Mouse (Mus musculus) embryonic facial prominence, embryonic 15.5 days (tissue): ENCODE measurements at regions not wholly inside any gene's neighbourhood (a gene's known extent, or its start where the extent isn't known, plus 50 kb on each side); places are given as distances from the start of the nearest gene placed in this dataset.

Experiments used
- ATAC-seq: fragments of 200-750 bp; cut with Nextera tagmentation; 2 replicates; pipeline ENCODE4 v1.8.0; 2017; ENCODE audit warnings: low read depth, moderate TSS enrichment; ENCODE audit not compliant: insufficient number of reproducible peaks, low FRiP score, low TSS enrichment
- H3K27ac ChIP-seq: fragments of 300-500 bp; sonication (generic); replicated peaks from 2 replicates; pipeline ENCODE4 v1.5.1; 2015; ENCODE audit warnings: mild to moderate bottlenecking, inconsistent platforms
- H3K27me3 ChIP-seq: fragments of 300-500 bp; sonication (generic); 2 replicates; pipeline ENCODE4 v1.6.1; 2015; ENCODE audit warnings: inconsistent platforms
- H3K36me3 ChIP-seq: fragments of 300-500 bp; sonication (generic); 2 replicates; pipeline ENCODE4 v1.6.1; 2015; ENCODE audit warnings: mild to moderate bottlenecking, inconsistent platforms
- H3K4me1 ChIP-seq: fragments of 300-500 bp; sonication (generic); 2 replicates; pipeline ENCODE4 v1.6.1; 2015; ENCODE audit warnings: inconsistent platforms
- H3K4me2 ChIP-seq: fragments of 300-500 bp; sonication (generic); replicated peaks from 2 replicates; pipeline ENCODE4 v1.6.1; 2015; ENCODE audit warnings: mild to moderate bottlenecking, inconsistent platforms
- H3K4me3 ChIP-seq: fragments of 300-500 bp; sonication (generic); replicated peaks from 2 replicates; pipeline ENCODE4 v1.5.1; 2015; ENCODE audit warnings: mild to moderate bottlenecking, inconsistent platforms
- H3K9ac ChIP-seq: fragments of 300-500 bp; sonication (generic); 2 replicates; pipeline ENCODE4 v1.6.1; 2015; ENCODE audit warnings: inconsistent platforms
- H3K9me3 ChIP-seq: fragments of 300-500 bp; sonication (generic); replicated peaks from 2 replicates; pipeline ENCODE4 v1.6.1; 2016; ENCODE audit warnings: inconsistent platforms
- WGBS: fragments of 180-500 bp; shearing (Covaris S2); methylation state at CpG from one replicate; pipeline ENCODE4 v1.1.7; 2015; 5-methylcytosine and 5-hydroxymethylcytosine counted together

GRCm38 (mm10) chr3:80204821-80205220 is 320.5 kb downstream of the Fam198b start:
- 69% methylated on average over 1 of the region's 1 CpGs for WGBS
- Histone ChIP-seq H3K9me3 (no peaks in the 10 kb centered on the region), H3K4me2 (no peak overlapping the region), H3K4me3 (no peak overlapping the region), H3K36me3 (no peaks in the 10 kb centered on the region), H3K4me1 (no peaks in the 10 kb centered on the region), H3K27me3 (no peaks in the 10 kb centered on the region), H3K27ac (no peak overlapping the region), H3K9ac (no peak overlapping the region)
- no peak for ATAC-seq

- WGBS: 68% methylated on average over 6 of the region's 6 CpGs
- H3K4me2 ChIP-seq: no peak overlapping the region
- H3K9ac ChIP-seq: no peak overlapping the region
- H3K4me3 ChIP-seq: no peak overlapping the region
- H3K9me3 ChIP-seq: no peaks in the 10 kb centered on the region
- H3K27me3 ChIP-seq: no peaks in the 10 kb centered on the region
- H3K27ac ChIP-seq: no peak overlapping the region
- no peaks in the 10 kb centered on the region for H3K36me3 ChIP-seq
- H3K4me1 ChIP-seq: no peaks in the 10 kb centered on the region
- ATAC-seq: no peak
Measured at GRCm38 (mm10) chr3:80205351-80205750, 321.0 kb downstream of the Fam198b start.

- H3K4me2 ChIP-seq: no peak overlapping the region
- H3K36me3 ChIP-seq: no peaks in the 10 kb centered on the region
- no peak overlapping the region for H3K9ac ChIP-seq
- 25% methylated on average over 1 of the region's 1 CpGs for WGBS
- H3K9me3 ChIP-seq: no peaks in the 10 kb centered on the region
- H3K4me3 ChIP-seq: no peak overlapping the region
- H3K27me3 ChIP-seq: no peaks in the 10 kb centered on the region
- ATAC-seq: no peak
- H3K27ac ChIP-seq: no peak overlapping the region
- H3K4me1 ChIP-seq: no peaks in the 10 kb centered on the region
Measured at GRCm38 (mm10) chr3:80207022-80207421, 322.7 kb downstream of the Fam198b start.

GRCm38 (mm10) chr3:80208028-80208427 is 323.7 kb downstream of the Fam198b start:
- H3K9ac ChIP-seq: no peak overlapping the region
- ATAC-seq: no peak
- H3K36me3 ChIP-seq: no peaks in the 10 kb centered on the region
- no peaks in the 10 kb centered on the region for H3K9me3 ChIP-seq
- no peak overlapping the region for H3K27ac ChIP-seq
- H3K27me3 ChIP-seq: no peaks in the 10 kb centered on the region
- H3K4me3 ChIP-seq: no peak overlapping the region
- no peaks in the 10 kb centered on the region for H3K4me1 ChIP-seq
- 80% methylated on average over 2 of the region's 2 CpGs for WGBS
- H3K4me2 ChIP-seq: no peak overlapping the region

- H3K9ac ChIP-seq: no peak overlapping the region
- H3K36me3 ChIP-seq: no peaks in the 10 kb centered on the region
- H3K4me2 ChIP-seq: no peak overlapping the region
- no peak for ATAC-seq
- H3K27me3 ChIP-seq: no peaks in the 10 kb centered on the region
- no peaks in the 10 kb centered on the region for H3K4me1 ChIP-seq
- no peak overlapping the region for H3K4me3 ChIP-seq
- H3K27ac ChIP-seq: no peak overlapping the region
- no peaks in the 10 kb centered on the region for H3K9me3 ChIP-seq
Measured at GRCm38 (mm10) chr3:80209596-80209995, 325.3 kb downstream of the Fam198b start.

GRCm38 (mm10) chr3:80211323-80212109 is 327.2 kb downstream of the Fam198b start:
- Histone ChIP-seq H3K4me2 (no peak overlapping the region), H3K27ac (no peak overlapping the region), H3K4me3 (no peak overlapping the region), H3K9ac (no peak overlapping the region), H3K4me1 (no peaks in the 10 kb centered on the region), H3K36me3 (no peaks in the 10 kb centered on the region), H3K9me3 (no peaks in the 10 kb centered on the region), H3K27me3 (no peaks in the 10 kb centered on the region)
- no peak for ATAC-seq
- 47% methylated on average over 3 of the region's 3 CpGs for WGBS

GRCm38 (mm10) chr3:80248611-80249010 is 364.3 kb downstream of the Fam198b start:
- no peak for ATAC-seq
- Histone ChIP-seq H3K27me3 (no peaks in the 10 kb centered on the region), H3K4me2 (no peak overlapping the region), H3K4me3 (no peak overlapping the region), H3K36me3 (no peaks in the 10 kb centered on the region), H3K4me1 (no peaks in the 10 kb centered on the region), H3K9me3 (no peaks in the 10 kb centered on the region), H3K27ac (no peak overlapping the region), H3K9ac (no peak overlapping the region)
- 28% methylated on average over 5 of the region's 5 CpGs for WGBS

- no peak overlapping the region for H3K27ac ChIP-seq
- WGBS: 67% methylated on average over 3 of the region's 3 CpGs
- H3K27me3 ChIP-seq: no peaks in the 10 kb centered on the region
- no peak overlapping the region for H3K4me3 ChIP-seq
- ATAC-seq: no peak
- H3K4me1 ChIP-seq: no peaks in the 10 kb centered on the region
- no peak overlapping the region for H3K9ac ChIP-seq
- H3K36me3 ChIP-seq: no peaks in the 10 kb centered on the region
- no peak overlapping the region for H3K4me2 ChIP-seq
- no peaks in the 10 kb centered on the region for H3K9me3 ChIP-seq
Measured at GRCm38 (mm10) chr3:80249974-80250373, 365.6 kb downstream of the Fam198b start.

- Histone ChIP-seq H3K9ac (no peak overlapping the region), H3K36me3 (no peaks in the 10 kb centered on the region), H3K27me3 (no peaks in the 10 kb centered on the region), H3K4me3 (no peak overlapping the region), H3K27ac (no peak overlapping the region), H3K9me3 (no peaks in the 10 kb centered on the region), H3K4me2 (no peak overlapping the region), H3K4me1 (no peaks in the 10 kb centered on the region)
- WGBS: 88% methylated on average over 3 of the region's 3 CpGs
- no peak for ATAC-seq
Measured at GRCm38 (mm10) chr3:80255304-80255703, 371.0 kb downstream of the Fam198b start.

- no peak overlapping the region for H3K27ac ChIP-seq
- no peaks in the 10 kb centered on the region for H3K36me3 ChIP-seq
- H3K9ac ChIP-seq: no peak overlapping the region
- H3K9me3 ChIP-seq: no peaks in the 10 kb centered on the region
- ATAC-seq: no peak
- no peak overlapping the region for H3K4me3 ChIP-seq
- H3K4me2 ChIP-seq: no peak overlapping the region
- no peaks in the 10 kb centered on the region for H3K4me1 ChIP-seq
- H3K27me3 ChIP-seq: no peaks in the 10 kb centered on the region
- 54% methylated on average over 3 of the region's 3 CpGs for WGBS
Measured at GRCm38 (mm10) chr3:80256383-80256782, 372.1 kb downstream of the Fam198b start.

GRCm38 (mm10) chr3:80263095-80263494 is 378.8 kb downstream of the Fam198b start:
- WGBS: 66% methylated on average over 2 of the region's 2 CpGs
- no peaks in the 10 kb centered on the region for H3K4me1 ChIP-seq
- no peaks in the 10 kb centered on the region for H3K27me3 ChIP-seq

GRCm38 (mm10) chr3:80284656-80285055 is 400.3 kb downstream of the Fam198b start:
- H3K27me3 ChIP-seq: no peaks in the 10 kb centered on the region
- H3K27ac ChIP-seq: no peak overlapping the region
- H3K4me1 ChIP-seq: no peaks in the 10 kb centered on the region
- WGBS: 56% methylated on average over 1 of the region's 1 CpGs
- ATAC-seq: no peak
- H3K4me2 ChIP-seq: no peak overlapping the region
- H3K9me3 ChIP-seq: no peaks in the 10 kb centered on the region
- no peaks in the 10 kb centered on the region for H3K36me3 ChIP-seq
- no peak overlapping the region for H3K9ac ChIP-seq
- H3K4me3 ChIP-seq: no peak overlapping the region

More at GRCm38 (mm10) chr3:80263095-80263494, 378.8 kb downstream of the Fam198b start:
- no peak overlapping the region for H3K9ac ChIP-seq
- H3K4me3 ChIP-seq: no peak overlapping the region
- H3K36me3 ChIP-seq: no peaks in the 10 kb centered on the region
- ATAC-seq: no peak
- no peak overlapping the region for H3K27ac ChIP-seq
- H3K9me3 ChIP-seq: no peaks in the 10 kb centered on the region
- no peak overlapping the region for H3K4me2 ChIP-seq
